Mouse (Mus musculus) limb, embryonic 10.5 days (tissue): ENCODE data around the gene Cdc26. TPM values are rescaled to one million over a fixed set of nuclear protein-coding genes. Genes with fewer than 3 reads are reported as not detected.
A peak's percentile ranks its signal among the peaks of the same experiment; 100 is the strongest.

Source experiments
- DNase-seq: peaks from one replicate; pipeline ENCODE4 v3.0.0-alpha.2; 2017; ENCODE audit warnings: low spot score
- H3K27ac ChIP-seq: fragments of 300-500 bp; sonication (generic); 2 replicates; pipeline ENCODE4 v1.5.1; 2016; ENCODE audit warnings: mild to moderate bottlenecking
- H3K27me3 ChIP-seq: fragments of 300-500 bp; sonication (generic); 2 replicates; pipeline ENCODE4 v1.6.1; 2016; ENCODE audit warnings: low read depth, mild to moderate bottlenecking; ENCODE audit not compliant: poor library complexity, severe bottlenecking
- H3K36me3 ChIP-seq: fragments of 300-500 bp; sonication (generic); 2 replicates; pipeline ENCODE4 v1.6.1; 2016; ENCODE audit warnings: mild to moderate bottlenecking, moderate library complexity
- H3K4me1 ChIP-seq: fragments of 300-500 bp; sonication (generic); 2 replicates; pipeline ENCODE4 v1.6.1; 2016
- H3K4me3 ChIP-seq: fragments of 300-500 bp; sonication (generic); 2 replicates; pipeline ENCODE4 v1.5.1; 2016; ENCODE audit warnings: mild to moderate bottlenecking, moderate library complexity
- H3K9me3 ChIP-seq: fragments of 300-500 bp; sonication (generic); replicated peaks from 2 replicates; pipeline ENCODE4 v1.6.1; 2016; ENCODE audit warnings: mild to moderate bottlenecking
- WGBS: fragments of 180-500 bp; shearing (Covaris S2); methylation state at CpG from one replicate; pipeline ENCODE4 v1.1.7; 2016; 5-methylcytosine and 5-hydroxymethylcytosine counted together
- polyA plus RNA-seq: library from polyadenylated mRNA; unstranded; fragments of >200 nt; fragmentation: Nextera tagmentation; extraction: Ambion mirVana; gene quantifications from 2 replicates; pipeline ENCODE4 v1.2.1, GENCODE M21; 2016

The Cdc26 gene
- 223 and 233 TPM in 2 replicates for polyA plus RNA-seq

DNA sequence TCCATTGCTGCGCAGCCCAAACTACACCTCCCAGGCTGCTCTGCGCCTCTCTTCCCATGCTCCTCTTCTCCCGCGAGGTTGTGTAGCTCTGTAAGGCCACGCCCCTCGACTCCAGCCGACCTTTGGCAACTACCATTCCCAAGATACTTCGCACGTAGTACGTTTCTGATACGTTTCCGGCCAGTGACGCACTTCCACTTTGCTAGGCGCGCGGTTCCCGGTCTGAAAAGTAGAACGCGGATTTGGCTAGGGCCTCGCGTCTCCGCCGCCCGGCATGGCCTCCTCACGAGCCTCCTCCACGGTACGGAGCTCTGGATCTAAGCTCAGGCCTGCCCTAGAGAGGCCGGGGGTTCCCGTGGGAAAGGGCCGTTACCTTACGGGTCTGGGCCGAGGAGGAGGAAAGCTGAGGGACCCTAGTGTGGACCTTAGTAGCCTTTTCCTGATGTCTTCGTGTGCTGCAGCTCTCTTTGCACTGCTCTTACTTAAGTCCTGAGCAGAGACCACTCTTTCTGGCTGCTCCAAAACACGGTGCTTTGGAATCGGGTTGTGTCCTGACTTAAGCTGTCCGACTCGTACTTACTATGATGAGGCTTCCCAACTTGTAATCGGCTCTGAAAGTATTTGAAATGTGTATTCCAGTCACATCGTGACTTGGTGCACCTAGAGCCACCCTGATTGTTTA, at the start of gene Cdc26, which contains the start of gene Prpf4:
Gene Cdc26, minus strand, starts transcription at position 42 of the 682 bp plus-strand sequence.
Gene Prpf4, plus strand, starts transcription at position 197 of the 682 bp plus-strand sequence.
- WGBS = under 1% methylated on average over 39 of the region's 39 CpGs
- Histone ChIP-seq H3K9me3 (no peaks in the 10 kb centered on the region), H3K4me1 (peaks cover 26% of the 10 kb centered on the region), H3K4me3 (peak within 1 kb of the TSS; percentile 68), H3K36me3 (peaks cover 58% of the 10 kb centered on the region), H3K27me3 (no peaks in the 10 kb centered on the region), H3K27ac (peak within 1 kb of the TSS; percentile 94)
- peak; percentile 95 for DNase-seq

DNA sequence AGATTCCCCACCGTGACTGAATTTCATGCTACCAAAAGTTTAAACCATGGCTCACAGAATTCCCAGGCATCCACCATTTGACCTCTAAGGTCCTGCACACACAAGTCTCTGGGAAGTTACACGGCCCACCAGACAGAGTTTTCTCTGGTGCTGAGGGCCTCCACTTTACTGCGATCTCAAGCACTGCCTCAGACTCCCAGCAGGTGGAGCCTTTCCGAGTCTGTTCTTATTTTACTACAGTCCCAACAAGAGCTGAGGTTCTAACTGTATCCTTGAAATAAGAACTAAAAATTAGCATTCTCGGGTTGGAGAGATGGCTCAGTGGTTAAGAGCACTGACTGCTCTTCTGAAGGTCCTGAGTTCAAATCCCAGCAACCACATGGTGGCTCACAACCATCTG, 46.6 kb upstream of the Cdc26 start:
- DNase-seq = peak; percentile 45
- Histone ChIP-seq H3K9me3 (no peaks in the 10 kb centered on the region), H3K4me3 (no peak overlapping the region), H3K27me3 (no peaks in the 10 kb centered on the region), H3K4me1 (no peaks in the 10 kb centered on the region), H3K36me3 (0 out of 2 replicates have a peak, but pooled peaks cover 7% of the 10 kb centered on the region), H3K27ac (no peak overlapping the region)
- 68% methylated on average over 5 of the region's 5 CpGs for WGBS

DNA sequence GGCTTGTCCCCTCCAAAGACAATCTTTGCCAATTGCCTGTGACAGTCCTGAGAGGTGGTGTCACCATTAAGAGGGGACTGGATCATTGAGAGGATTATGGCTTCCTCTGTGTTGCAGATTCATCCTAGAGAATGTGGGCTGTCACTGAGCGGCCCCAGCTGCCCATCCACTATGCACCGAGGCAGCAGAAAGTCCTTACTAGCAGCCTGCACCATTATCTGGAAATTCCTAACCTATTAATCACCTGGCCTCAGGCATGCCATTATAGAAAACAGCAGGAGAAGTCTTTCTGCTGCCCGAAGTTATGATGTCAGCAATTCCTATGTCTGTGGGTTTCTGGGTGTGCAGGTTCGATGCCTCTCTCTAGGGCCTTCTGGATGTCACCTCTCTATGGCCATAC, 32.5 kb upstream of the Cdc26 start:
- Histone ChIP-seq H3K4me1 (no peaks in the 10 kb centered on the region), H3K36me3 (no peaks in the 10 kb centered on the region), H3K9me3 (no peaks in the 10 kb centered on the region), H3K27me3 (no peaks in the 10 kb centered on the region), H3K4me3 (no peak overlapping the region), H3K27ac (no peak overlapping the region)
- DNase-seq = no peak
- WGBS = 81% methylated on average over 4 of the region's 4 CpGs

DNA sequence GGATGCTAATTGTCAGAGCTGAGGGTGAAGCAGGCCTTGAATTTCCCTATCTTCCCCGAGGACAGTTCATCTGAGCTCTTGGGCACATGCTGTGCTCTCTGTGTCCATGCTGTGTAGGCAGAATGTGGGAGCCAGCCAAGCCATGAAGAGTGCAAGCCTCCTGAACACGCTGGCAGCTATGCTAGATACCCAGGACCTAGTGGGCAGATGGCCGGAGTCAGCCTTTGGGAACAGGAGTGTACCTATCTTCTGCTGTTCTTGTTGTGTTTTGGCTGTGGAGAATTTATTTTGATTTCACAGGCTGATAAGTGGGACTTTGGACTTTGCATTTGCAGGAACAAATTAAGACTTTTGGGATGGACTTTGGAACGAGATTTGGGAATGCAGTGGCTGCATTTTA, 32.1 kb upstream of the Cdc26 start:
- H3K4me1 ChIP-seq = no peaks in the 10 kb centered on the region
- 82% methylated on average over 4 of the region's 4 CpGs for WGBS
- DNase-seq = no peak

DNA sequence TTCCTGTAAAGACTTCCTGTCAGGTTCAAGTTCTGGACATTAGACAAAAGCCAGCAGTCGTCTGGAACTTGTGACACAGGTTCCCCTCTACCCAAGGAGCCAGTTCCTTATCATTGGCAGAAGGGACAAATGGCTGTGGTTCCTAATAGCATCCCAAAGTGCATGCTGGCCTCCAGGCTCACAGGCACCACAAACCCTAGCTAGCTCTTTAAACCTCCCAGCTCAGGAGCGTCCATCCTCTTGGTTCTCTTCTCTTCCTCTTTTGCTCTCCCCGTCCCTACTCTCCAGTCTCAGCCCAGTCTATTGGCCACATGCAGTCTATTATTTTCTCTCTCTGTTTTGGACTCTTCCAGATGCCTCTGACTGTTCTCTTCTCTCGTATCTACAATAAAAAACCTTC, 31.4 kb upstream of the Cdc26 start:
- Histone ChIP-seq H3K4me1 (no peaks in the 10 kb centered on the region), H3K4me3 (no peak overlapping the region), H3K27ac (no peak overlapping the region), H3K36me3 (no peaks in the 10 kb centered on the region), H3K27me3 (no peaks in the 10 kb centered on the region), H3K9me3 (no peaks in the 10 kb centered on the region)
- 77% methylated on average over 4 of the region's 4 CpGs for WGBS
- DNase-seq = no peak

More for the DNA sequence above, 32.1 kb upstream of the Cdc26 start:
- H3K4me3 ChIP-seq = no peak overlapping the region
- no peaks in the 10 kb centered on the region for H3K36me3 ChIP-seq
- H3K9me3 ChIP-seq = no peaks in the 10 kb centered on the region
- no peak overlapping the region for H3K27ac ChIP-seq
- H3K27me3 ChIP-seq = no peaks in the 10 kb centered on the region

DNA sequence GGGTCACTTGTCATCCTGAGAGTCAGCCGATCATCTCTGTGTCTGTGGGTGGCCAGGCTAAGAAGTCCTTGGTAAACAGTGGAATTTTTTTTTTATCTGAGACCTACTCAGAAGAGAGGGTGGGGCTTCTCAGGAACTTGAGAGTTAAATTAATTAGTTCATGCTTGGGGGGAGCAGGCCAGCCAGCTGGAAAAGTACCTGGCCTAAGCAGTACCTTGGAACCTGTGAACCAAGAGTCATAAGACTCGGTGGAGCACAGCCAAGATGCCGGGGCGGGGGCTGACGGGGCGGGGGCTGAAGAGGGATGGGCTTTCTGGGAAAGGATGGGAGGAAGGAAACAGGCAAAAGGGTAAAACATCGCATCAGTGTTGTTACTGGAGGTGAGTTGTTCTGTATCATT, 29.4 kb upstream of the Cdc26 start:
- no peak overlapping the region for H3K27ac ChIP-seq
- DNase-seq = no peak
- WGBS = 82% methylated on average over 7 of the region's 7 CpGs
- no peaks in the 10 kb centered on the region for H3K36me3 ChIP-seq
- no peak overlapping the region for H3K4me3 ChIP-seq
- H3K4me1 ChIP-seq = no peaks in the 10 kb centered on the region
- H3K9me3 ChIP-seq = no peaks in the 10 kb centered on the region
- H3K27me3 ChIP-seq = no peaks in the 10 kb centered on the region

DNA sequence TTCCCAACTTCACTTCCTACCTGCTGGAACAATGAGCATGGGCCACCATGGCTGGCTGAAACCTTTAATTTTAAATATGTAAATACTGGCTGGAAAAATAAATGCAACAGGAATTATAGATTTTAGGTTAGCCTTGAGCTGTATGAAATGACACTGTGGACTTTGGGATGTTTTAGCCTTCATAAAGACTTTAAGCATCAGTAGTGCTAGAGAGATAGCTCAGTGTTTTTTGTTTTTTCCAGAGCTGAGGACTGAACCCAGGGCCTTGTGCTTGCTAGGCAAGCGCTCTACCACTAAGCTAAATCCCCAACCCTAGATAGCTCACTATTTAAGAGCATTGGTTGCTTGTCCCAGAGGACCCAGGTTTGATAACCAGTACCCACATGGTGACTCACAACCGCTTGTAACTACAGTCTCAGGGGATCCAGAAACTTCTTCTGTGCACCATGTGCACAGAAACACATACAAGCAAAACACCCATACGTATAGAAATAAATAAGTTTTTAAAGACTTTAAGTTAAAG, 28.9 kb upstream of the Cdc26 start:
- H3K9me3 ChIP-seq = no peaks in the 10 kb centered on the region
- H3K27ac ChIP-seq = no peak overlapping the region
- H3K36me3 ChIP-seq = no peaks in the 10 kb centered on the region
- WGBS = 95% methylated on average over 3 of the region's 3 CpGs
- no peak for DNase-seq
- no peaks in the 10 kb centered on the region for H3K27me3 ChIP-seq
- H3K4me1 ChIP-seq = no peaks in the 10 kb centered on the region
- H3K4me3 ChIP-seq = no peak overlapping the region

DNA sequence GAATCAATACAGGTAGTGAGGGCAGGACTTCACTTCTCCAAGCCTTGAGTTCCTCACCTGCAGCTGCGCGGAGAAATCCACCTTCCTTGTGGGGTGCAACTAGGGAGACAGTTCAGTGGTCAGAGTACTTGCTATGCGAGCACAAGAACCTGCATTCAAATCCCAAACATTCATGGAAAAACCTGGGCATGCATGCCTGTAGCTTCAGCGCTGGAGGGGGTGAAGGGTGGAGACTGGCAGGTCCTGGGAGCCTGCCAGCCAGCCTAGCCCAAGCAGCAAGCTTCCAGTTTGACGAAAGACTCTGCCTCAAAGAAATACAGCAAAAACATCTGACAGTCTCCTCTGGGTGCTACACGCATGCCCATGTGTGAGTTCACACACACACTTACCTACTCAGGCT, 26.6 kb upstream of the Cdc26 start, which contains the start of gene Rnf183:
Gene Rnf183, minus strand, starts transcription at position 172 of the 400 bp plus-strand sequence.
- Histone ChIP-seq H3K4me1 (no peaks in the 10 kb centered on the region), H3K9me3 (no peaks in the 10 kb centered on the region), H3K4me3 (no peak within 1 kb of the TSS), H3K27me3 (no peaks in the 10 kb centered on the region), H3K36me3 (no peaks in the 10 kb centered on the region), H3K27ac (no peak within 1 kb of the TSS)
- 89% methylated on average over 6 of the region's 6 CpGs for WGBS
- DNase-seq = no peak

DNA sequence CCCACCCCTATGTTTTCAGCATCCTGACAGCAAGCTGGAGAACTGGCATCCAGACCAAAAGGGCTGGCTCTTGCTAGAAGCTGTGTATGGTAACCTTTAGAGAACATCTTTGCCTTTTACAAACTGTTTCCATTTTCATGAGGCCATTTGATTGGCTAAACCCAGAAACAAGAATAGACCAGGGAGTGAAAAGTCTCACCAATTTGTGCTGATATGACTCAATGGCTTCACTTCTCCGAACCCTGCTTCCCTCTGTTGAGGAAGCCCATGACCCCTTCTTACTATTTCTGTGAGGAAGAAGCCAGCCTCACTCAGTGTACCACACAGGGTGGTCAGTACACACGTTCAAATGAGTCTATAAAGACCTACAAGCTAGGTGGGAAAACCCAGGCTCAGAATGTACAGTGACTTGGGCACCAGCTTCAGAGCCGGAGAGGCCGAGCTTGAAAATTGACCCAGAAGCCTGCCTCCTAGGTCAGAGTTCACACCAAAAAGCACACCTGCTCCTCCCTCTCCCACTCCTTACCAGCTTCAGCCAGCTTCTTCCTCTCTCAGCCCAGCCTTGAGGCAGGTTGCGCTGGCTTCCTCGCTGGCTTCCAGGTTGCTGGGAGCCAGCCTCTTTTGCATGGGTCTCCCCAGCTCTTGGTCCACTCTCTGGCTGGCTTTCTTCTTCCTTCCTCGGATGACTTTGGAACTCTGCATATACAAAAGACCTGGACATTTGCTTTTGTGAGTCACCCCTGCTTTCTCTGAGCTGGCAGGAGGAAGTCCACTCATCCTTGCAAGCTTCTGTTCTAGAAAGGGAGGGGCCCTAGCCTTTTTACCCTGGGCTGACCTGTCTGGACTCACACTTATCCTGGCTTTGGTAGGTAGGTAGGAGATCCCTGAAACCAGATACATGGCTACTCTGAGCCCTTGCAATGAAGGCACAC, 25.8 kb upstream of the Cdc26 start:
- H3K9me3 ChIP-seq = no peaks in the 10 kb centered on the region
- H3K36me3 ChIP-seq = no peaks in the 10 kb centered on the region
- 0 out of 2 replicates have a peak, but pooled peaks cover under 1% of the 10 kb centered on the region for H3K4me1 ChIP-seq
- 78% methylated on average over 7 of the region's 7 CpGs for WGBS
- H3K27ac ChIP-seq = no peak overlapping the region
- H3K4me3 ChIP-seq = no peak overlapping the region
- DNase-seq = no peak
- H3K27me3 ChIP-seq = no peaks in the 10 kb centered on the region

DNA sequence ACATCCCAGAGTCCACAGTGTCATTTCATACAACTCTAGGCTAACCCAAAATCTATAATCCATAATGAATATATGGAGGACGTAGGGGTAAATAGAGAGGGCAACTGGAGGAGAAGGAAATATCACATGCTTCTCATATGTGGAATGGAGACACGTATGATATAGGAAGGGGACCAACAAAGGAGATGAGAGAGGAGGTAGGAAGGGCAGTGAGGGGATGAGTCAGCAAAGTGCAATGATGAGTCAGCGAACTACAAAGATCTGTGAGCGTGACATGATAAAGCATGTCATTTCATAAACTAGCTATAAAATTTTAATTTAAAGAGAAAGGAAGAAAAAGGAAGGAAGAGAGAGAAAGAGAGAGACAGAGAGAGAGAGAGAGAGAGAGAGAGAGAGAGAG, 23.1 kb upstream of the Cdc26 start:
- 83% methylated on average over 4 of the region's 4 CpGs for WGBS
- no peak for DNase-seq
- H3K4me1 ChIP-seq = 0 out of 2 replicates have a peak, but pooled peaks cover 2% of the 10 kb centered on the region
- no peaks in the 10 kb centered on the region for H3K36me3 ChIP-seq
- no peaks in the 10 kb centered on the region for H3K9me3 ChIP-seq
- no peak overlapping the region for H3K4me3 ChIP-seq
- no peaks in the 10 kb centered on the region for H3K27me3 ChIP-seq
- no peak overlapping the region for H3K27ac ChIP-seq

DNA sequence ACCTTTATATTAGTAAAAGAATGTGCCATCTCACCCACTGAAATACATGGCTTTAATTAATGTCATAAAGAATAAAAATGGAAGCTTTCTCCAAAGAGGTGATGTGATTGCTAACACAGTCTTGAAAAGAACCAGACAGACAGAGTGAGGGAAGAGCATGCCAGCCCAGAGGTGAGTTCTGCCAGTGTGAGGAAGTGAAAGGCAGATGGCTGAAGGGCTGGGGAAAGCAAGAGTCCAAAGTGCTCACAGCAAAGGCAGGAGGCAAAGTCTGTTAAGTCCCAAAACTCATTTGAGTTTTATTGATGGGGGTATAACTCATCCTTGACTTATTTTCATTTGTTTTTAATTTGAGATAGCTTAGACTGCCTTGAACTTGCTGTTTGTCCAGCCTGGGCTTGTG, 22.2 kb upstream of the Cdc26 start:
- Histone ChIP-seq H3K27ac (no peak overlapping the region), H3K27me3 (no peaks in the 10 kb centered on the region), H3K9me3 (no peaks in the 10 kb centered on the region), H3K4me3 (no peak overlapping the region), H3K36me3 (peaks cover 5% of the 10 kb centered on the region), H3K4me1 (0 out of 2 replicates have a peak, but pooled peaks cover 2% of the 10 kb centered on the region)
- DNase-seq = no peak

DNA sequence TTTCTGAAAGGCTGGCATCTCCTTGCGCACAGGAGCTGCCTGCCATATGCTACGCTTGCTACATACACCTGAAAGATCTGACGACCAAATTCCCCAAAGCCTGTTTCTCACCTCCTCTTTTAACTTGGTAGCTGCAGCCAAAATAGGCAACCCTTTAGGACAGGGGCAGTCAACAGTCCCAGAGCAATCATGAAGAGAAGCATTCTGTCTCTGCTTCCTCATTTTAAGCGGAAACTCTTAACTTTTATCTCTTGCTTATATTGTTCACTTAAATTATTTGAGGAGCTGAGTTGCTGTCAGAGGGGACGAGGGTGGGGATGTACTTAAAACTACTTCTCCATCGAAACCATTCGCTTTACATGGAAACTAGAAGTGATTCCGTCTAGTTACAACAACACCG, 21.2 kb upstream of the Cdc26 start:
- DNase-seq = no peak
- H3K4me1 ChIP-seq = 0 out of 2 replicates have a peak, but pooled peaks cover 2% of the 10 kb centered on the region
- H3K9me3 ChIP-seq = no peaks in the 10 kb centered on the region
- H3K36me3 ChIP-seq = peaks cover 15% of the 10 kb centered on the region
- H3K27ac ChIP-seq = no peak overlapping the region
- no peak overlapping the region for H3K4me3 ChIP-seq
- no peaks in the 10 kb centered on the region for H3K27me3 ChIP-seq
- 91% methylated on average over 9 of the region's 9 CpGs for WGBS
